Mouse (Mus musculus): Measurements from ENCODE around the gene Phxr2.

- TF ChIP-seq CTCF (IDR thresholded peaks at IDR 0.05; ENCODE audit: extremely low read depth, insufficient read length, insufficient replicate concordance, low read depth, low read length) (no peak), POLR2A (IDR thresholded peaks at IDR 0.05; ENCODE audit: low read depth, low read length) (no peak)
Observed at GRCm38 (mm10) chr10:99150016-99150415, 23.9 kb upstream of the Phxr2 start.
